Mouse (Mus musculus) midbrain, embryonic 16.5 days (tissue): ENCODE data around the gene Drosha. TPM values are rescaled to one million over a fixed set of nuclear protein-coding genes. Genes with fewer than 3 reads are reported as not detected.

Experiments used
- ATAC-seq: fragments of 200-750 bp; cut with Nextera tagmentation; 2 replicates; pipeline ENCODE4 v1.8.0; 2017; ENCODE audit warnings: moderate TSS enrichment
- H3K27ac ChIP-seq: fragments of 300-500 bp; sonication (generic); 2 replicates; pipeline ENCODE4 v1.5.1; 2014; ENCODE audit warnings: mild to moderate bottlenecking, low read length, mixed read lengths
- H3K27me3 ChIP-seq: fragments of 300-500 bp; sonication (generic); 2 replicates; pipeline ENCODE4 v1.6.1; 2014; ENCODE audit warnings: low read depth, low read length, mixed read lengths; ENCODE audit not compliant: control insufficient read depth, insufficient read depth
- H3K36me3 ChIP-seq: fragments of 300-500 bp; sonication (generic); 2 replicates; pipeline ENCODE4 v1.6.1; 2014; ENCODE audit warnings: mild to moderate bottlenecking, low read length, moderate library complexity, mixed read lengths; ENCODE audit not compliant: control insufficient read depth, insufficient read depth
- H3K4me1 ChIP-seq: fragments of 300-500 bp; sonication (generic); 2 replicates; pipeline ENCODE4 v1.6.1; 2014; ENCODE audit warnings: mild to moderate bottlenecking, low read length, mixed read lengths; ENCODE audit not compliant: control insufficient read depth, insufficient read depth
- H3K4me2 ChIP-seq: fragments of 300-500 bp; sonication (generic); 2 replicates; pipeline ENCODE4 v1.6.1; 2014; ENCODE audit warnings: mild to moderate bottlenecking, low read length, mixed read lengths
- H3K4me3 ChIP-seq: fragments of 300-500 bp; sonication (generic); 2 replicates; pipeline ENCODE4 v1.5.1; 2014; ENCODE audit warnings: low read depth, mild to moderate bottlenecking, low read length, moderate library complexity, mixed read lengths
- H3K9ac ChIP-seq: fragments of 300-500 bp; sonication (generic); 2 replicates; pipeline ENCODE4 v1.6.1; 2014; ENCODE audit warnings: low read depth, low read length, mixed read lengths
- H3K9me3 ChIP-seq: fragments of 300-500 bp; sonication (generic); replicated peaks from 2 replicates; pipeline ENCODE4 v1.6.1; 2014; ENCODE audit warnings: mild to moderate bottlenecking, low read length, mixed read lengths; ENCODE audit not compliant: control insufficient read depth, poor library complexity, severe bottlenecking
- WGBS: fragments of 180-500 bp; shearing (Covaris S2); extraction: QIAGEN DNeasy Blood & Tissue Kit; methylation state at CpG from one replicate; pipeline ENCODE4 v1.1.7; 2014; 5-methylcytosine and 5-hydroxymethylcytosine counted together
- polyA plus RNA-seq: library from polyadenylated mRNA; unstranded; fragments of >200 nt; fragmentation: Nextera tagmentation; extraction: Ambion mirVana; gene quantifications from 2 replicates; pipeline ENCODE4 v1.2.1, GENCODE M21; 2015

Drosha gene
- polyA plus RNA-seq, 1 experiment from 2014 or later = 55.7 TPM

DNA sequence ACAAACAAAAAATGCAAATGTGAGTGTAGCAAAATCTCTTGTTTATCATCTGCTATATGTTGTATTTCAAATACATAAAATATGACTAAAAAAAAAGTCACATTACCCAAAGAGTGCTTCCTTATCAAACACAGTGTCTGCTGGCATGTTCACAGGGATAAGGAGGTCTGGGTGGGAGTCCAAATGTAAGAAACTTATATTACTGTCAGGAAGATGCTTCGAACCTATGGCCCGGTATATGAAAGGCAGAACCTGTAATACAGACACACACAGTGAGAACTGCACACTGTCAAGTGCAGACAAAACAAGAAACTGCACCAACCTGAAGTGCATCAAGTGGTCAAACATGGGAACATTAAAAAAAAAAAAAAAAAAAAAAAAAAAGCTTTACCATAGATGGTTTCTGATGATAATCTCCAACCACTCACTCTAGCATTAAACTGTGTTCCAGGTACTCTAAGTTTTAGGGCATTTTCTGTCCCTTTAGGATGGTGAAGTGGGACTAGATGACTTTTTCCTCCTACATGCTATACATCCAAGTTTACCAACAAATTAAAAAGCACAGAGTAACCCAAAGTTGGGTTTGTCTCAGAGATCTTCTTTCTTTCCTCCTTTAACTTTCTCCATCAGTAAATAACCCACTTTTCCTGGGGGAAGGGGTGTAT is 1.0 kb upstream of the Drosha start:
- 92% methylated on average over 2 of the region's 2 CpGs for WGBS
- H3K27ac ChIP-seq = peak overlapping the region; percentile 71; the same call in 1 of the 2 replicates
- peak overlapping the region; percentile 80 for H3K4me3 ChIP-seq
- H3K27me3 ChIP-seq = no peaks in the 10 kb centered on the region
- ATAC-seq = no peak
- peak overlapping the region; percentile 84 for H3K4me2 ChIP-seq
- 0 out of 2 replicates have a peak, but pooled peaks cover 8% of the 10 kb centered on the region for H3K36me3 ChIP-seq
- H3K4me1 ChIP-seq = peaks cover 22% of the 10 kb centered on the region
- no peaks in the 10 kb centered on the region for H3K9me3 ChIP-seq
- H3K9ac ChIP-seq = peak overlapping the region; percentile 85

DNA sequence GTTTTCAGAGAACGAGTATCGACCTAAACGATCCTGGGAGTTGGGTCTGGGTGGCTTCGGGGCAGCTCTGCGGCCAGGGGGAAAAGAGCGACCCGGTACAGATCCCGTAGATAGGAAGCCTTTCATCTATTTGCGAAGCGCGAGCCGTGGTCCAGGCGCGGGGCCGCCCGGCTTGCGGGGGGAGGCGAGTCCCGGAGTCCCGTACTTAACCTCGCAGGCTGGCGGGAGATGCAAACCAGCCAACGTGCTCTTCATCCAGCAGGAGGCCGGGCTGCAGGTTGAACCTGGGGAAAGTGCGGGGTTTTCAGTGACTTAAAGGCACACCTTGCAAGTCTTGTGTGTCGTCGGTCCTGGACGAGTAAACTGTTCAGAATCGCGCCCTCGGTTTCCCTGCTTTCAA is 350 bp downstream of the Drosha start:
- peaks cover 6% of the 10 kb centered on the region; the same call in 1 of the 2 replicates for H3K36me3 ChIP-seq
- peak; percentile 71 for ATAC-seq
- H3K4me1 ChIP-seq = peaks cover 22% of the 10 kb centered on the region
- no peaks in the 10 kb centered on the region for H3K27me3 ChIP-seq
- peak overlapping the region; percentile 72 for H3K4me2 ChIP-seq
- H3K9me3 ChIP-seq = no peaks in the 10 kb centered on the region
- peak overlapping the region; percentile 77 for H3K27ac ChIP-seq
- under 1% methylated on average over 31 of the region's 31 CpGs for WGBS
- H3K9ac ChIP-seq = peak overlapping the region; percentile 84
- peak overlapping the region; percentile 80 for H3K4me3 ChIP-seq

DNA sequence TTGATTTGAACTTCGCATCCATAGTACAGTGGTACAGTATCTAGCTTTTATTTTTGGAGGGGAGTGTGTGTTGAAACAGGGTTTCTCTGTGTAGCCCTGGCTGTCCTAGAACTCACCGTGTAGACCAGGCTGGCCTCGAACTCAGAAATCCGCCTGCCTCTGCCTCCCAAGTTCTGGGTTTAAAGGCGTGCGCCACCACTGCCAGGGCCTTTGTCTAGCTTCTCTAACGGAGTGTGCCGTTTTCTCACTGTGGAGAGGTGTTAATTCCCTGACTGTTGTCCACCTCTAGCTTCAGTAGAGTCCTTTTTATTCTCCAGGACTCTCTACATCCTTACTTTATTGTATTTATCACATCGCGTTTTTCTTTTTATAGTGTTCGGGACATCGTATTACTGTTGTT is 793 bp downstream of the Drosha start:
- H3K4me1 ChIP-seq = peaks cover 22% of the 10 kb centered on the region
- no peak for ATAC-seq
- H3K4me2 ChIP-seq = peak overlapping the region; percentile 72
- no peaks in the 10 kb centered on the region for H3K9me3 ChIP-seq
- peak overlapping the region; percentile 77; the same call in 1 of the 2 replicates for H3K27ac ChIP-seq
- 58% methylated on average over 12 of the region's 12 CpGs for WGBS
- peaks cover 7% of the 10 kb centered on the region; the same call in 1 of the 2 replicates for H3K36me3 ChIP-seq
- peak overlapping the region; percentile 84 for H3K9ac ChIP-seq
- peak overlapping the region; percentile 80 for H3K4me3 ChIP-seq
- H3K27me3 ChIP-seq = no peaks in the 10 kb centered on the region

DNA sequence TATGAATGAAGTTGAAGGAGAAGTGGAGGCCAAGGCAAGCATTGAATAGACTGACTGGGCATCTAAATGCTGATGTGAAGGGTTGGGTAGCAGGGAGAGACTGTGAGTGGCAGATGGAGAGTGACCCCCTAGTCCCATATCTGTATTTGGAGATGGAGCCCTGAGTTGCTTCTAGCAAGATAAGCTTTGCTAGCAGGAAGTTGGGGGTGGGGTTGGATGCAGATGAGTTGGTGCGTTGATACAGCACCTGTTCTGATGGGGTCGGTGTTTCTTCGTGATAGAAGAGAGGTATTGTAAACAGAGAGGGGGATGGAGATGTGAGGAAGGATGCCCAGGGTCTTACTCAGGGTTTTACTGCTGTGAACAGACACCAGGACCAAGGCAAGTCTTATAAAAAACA is 5.3 kb downstream of the Drosha start:
- Histone ChIP-seq H3K9me3 (no peaks in the 10 kb centered on the region), H3K4me2 (no peak overlapping the region), H3K4me3 (no peak overlapping the region), H3K27ac (no peak overlapping the region), H3K36me3 (peaks cover 25% of the 10 kb centered on the region), H3K9ac (no peak overlapping the region), H3K4me1 (peaks cover 13% of the 10 kb centered on the region), H3K27me3 (no peaks in the 10 kb centered on the region)
- ATAC-seq = no peak
- 96% methylated on average over 3 of the region's 3 CpGs for WGBS

DNA sequence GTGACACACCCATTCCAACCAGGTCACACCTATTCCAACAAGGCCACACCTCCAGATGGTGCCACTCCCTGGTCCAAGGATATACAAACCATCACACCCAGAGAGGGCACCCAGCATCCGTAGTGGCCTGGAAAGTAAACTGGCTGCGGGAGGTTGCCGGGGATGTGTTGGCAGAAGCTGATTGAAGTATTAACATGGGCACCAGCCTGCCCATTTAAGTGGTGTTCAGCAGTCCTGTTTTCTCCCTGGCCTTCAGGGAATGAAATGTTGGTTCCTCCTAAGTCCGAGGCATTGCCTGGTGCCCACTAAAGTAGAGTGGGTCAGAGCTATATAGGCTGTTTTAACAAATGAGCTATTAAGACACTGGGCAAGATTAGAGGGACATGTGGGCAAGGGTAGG is 8.0 kb downstream of the Drosha start:
- Histone ChIP-seq H3K36me3 (peaks cover 45% of the 10 kb centered on the region), H3K4me3 (no peak overlapping the region), H3K27me3 (no peaks in the 10 kb centered on the region), H3K27ac (no peak overlapping the region), H3K4me1 (no peaks in the 10 kb centered on the region), H3K9me3 (no peaks in the 10 kb centered on the region), H3K4me2 (no peak overlapping the region), H3K9ac (no peak overlapping the region)
- ATAC-seq = no peak
- 96% methylated on average over 4 of the region's 4 CpGs for WGBS

- Histone ChIP-seq H3K4me3 (no peak overlapping the region), H3K9me3 (no peaks in the 10 kb centered on the region), H3K4me1 (no peaks in the 10 kb centered on the region), H3K27ac (no peak overlapping the region), H3K9ac (no peak overlapping the region), H3K4me2 (no peak overlapping the region), H3K36me3 (peaks cover 52% of the 10 kb centered on the region), H3K27me3 (no peaks in the 10 kb centered on the region)
- WGBS = 97% methylated on average over 31 of the region's 31 CpGs
- ATAC-seq = no peak
Measured at GRCm38 (mm10) chr15:12833385-12833784, 8.8 kb downstream of the Drosha start.

DNA sequence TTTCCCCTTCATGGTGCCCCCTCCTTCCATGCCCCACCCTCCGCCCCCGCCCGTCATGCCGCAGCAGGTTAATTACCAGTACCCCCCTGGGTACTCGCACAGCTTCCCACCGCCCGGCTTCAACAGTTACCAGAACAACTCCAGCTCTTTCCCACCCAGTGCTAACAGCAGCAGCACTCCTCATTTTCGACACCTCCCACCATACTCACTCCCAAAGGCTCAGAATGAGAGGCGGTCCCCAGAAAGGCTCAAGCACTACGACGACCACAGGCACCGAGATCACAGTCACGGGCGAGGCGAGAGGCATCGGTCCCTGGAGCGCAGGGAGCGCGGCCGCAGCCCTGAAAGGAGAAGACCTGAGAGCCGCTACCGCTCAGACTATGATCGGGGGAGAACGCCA is 9.6 kb downstream of the Drosha start:
- Histone ChIP-seq H3K9ac (no peak overlapping the region), H3K27ac (no peak overlapping the region), H3K36me3 (peaks cover 53% of the 10 kb centered on the region), H3K4me3 (no peak overlapping the region), H3K4me2 (no peak overlapping the region), H3K27me3 (no peaks in the 10 kb centered on the region), H3K9me3 (no peaks in the 10 kb centered on the region), H3K4me1 (no peaks in the 10 kb centered on the region)
- 92% methylated on average over 24 of the region's 24 CpGs for WGBS
- peak; percentile 67; the same call in 1 of the 2 replicates for ATAC-seq

DNA sequence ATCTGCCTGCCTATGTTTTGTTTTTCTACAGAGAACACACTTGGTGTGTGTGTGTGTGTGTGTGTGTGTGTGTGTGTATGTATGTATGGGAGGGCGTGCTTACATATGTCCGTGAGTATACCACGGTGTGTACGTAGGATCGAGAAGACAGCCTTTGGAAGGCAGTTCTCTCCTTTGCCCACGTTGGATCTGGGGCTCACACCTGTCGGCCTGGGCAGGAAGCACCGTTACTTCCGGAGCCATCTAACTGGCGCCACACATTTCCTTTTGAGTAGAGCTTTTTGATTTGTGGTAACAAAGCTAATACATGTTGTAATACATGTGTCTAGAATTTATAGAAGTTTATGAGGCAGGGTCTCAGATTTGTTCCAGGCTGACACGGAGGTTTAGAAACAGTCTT is 16.1 kb downstream of the Drosha start:
- Histone ChIP-seq H3K4me1 (no peaks in the 10 kb centered on the region), H3K4me3 (no peak overlapping the region), H3K27me3 (no peaks in the 10 kb centered on the region), H3K36me3 (peaks cover 49% of the 10 kb centered on the region), H3K27ac (no peak overlapping the region), H3K9ac (no peak overlapping the region), H3K9me3 (no peaks in the 10 kb centered on the region), H3K4me2 (no peak overlapping the region)
- ATAC-seq = no peak
- 95% methylated on average over 11 of the region's 11 CpGs for WGBS

DNA sequence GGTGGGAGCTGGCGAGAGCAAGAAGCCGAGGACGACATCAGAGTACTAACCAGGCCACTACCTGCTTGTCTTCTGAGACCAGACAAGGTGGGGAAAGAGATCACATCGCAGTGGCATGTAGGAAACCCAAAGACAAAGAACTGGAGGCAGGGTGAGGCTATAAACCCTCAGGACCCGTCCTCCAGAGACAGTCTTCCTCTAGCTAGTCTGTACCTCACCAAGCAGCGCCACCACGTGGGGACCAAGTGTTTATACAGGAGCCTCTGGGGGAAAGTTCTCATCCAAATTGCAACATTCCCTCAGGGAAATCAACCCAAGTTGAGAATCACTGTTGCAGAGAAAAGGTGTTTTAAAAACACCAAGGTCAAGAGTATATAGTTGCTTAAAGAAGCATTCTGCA is 18.2 kb downstream of the Drosha start:
- WGBS = 85% methylated on average over 7 of the region's 7 CpGs
- H3K27ac ChIP-seq = no peak overlapping the region
- ATAC-seq = no peak

More for the DNA sequence above, 18.2 kb downstream of the Drosha start:
- no peaks in the 10 kb centered on the region for H3K4me1 ChIP-seq
- no peak overlapping the region for H3K4me3 ChIP-seq
- H3K36me3 ChIP-seq = peaks cover 41% of the 10 kb centered on the region
- no peak overlapping the region for H3K4me2 ChIP-seq
- no peaks in the 10 kb centered on the region for H3K9me3 ChIP-seq
- H3K9ac ChIP-seq = no peak overlapping the region
- H3K27me3 ChIP-seq = no peaks in the 10 kb centered on the region
